Mouse (Mus musculus) ZHBTc4 (cell line): ENCODE measurements around the gene Slc26a8.
A peak's percentile ranks its signal among the peaks of the same experiment; 100 is the strongest.

Experiments used
- DNase-seq: peaks from one replicate; pipeline ENCODE4 v3.0.0-alpha.2; 2011; ENCODE audit warnings: low read depth, low spot score

Slc26a8 gene

DNA sequence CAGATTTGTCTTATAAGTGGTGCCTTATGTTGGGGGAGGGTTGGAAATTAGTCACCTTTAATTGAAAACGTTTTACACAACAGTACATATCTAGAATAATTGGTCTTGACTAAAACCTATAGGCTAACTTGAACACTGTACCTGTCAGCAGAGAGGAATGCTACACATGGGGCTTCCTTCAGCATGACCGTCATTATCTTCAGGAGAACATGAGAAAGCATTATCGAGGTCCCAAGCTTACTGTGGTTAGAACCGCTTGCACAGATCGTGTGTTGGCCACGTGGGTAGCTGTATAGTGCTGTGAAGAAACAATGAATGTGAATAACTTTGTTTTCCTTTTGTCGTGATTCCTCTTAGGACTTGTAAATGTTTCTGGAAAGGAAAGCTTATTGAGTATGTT is 9.8 kb upstream of the Slc26a8 start:
- DNase-seq = no peak

DNA sequence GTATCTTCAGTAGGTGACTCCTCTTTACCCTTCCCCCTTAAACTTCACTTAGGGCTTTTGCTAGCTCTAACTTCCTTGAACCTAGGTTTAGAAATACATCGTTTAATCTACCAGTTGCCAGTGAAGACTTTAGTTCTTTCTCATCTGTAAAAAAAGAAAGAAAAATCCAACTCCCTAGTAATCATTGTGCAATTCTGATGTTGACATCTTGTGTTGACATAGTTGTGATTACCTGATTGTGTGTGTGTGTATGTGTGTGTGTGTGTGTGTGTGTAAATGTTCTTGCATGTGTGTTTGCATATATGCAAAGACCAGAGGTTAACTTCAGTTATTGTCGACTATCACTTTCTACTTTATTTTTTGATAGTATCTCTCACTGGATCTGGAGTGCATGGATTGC is 8.6 kb upstream of the Slc26a8 start:
- no peak for DNase-seq

DNA sequence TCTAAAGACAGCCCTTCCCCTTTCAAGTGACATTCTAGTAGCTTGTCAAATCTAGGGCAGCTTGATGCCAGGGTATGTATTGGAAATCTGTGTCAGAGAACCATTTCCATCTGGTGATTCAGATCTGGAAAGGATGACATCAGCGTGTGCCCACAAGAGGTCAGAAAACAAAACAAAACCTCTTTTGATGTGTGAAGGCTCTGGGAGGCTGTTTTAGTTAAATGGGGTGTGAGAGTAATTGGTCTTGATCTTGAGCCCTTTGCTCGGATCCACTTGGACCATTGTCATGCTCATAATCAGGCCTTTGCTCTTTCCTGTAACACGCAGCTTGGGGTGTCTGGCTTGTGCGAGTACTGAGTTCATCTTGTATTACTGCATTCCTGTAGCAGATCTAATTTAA is 8.2 kb upstream of the Slc26a8 start:
- peak; percentile 36 for DNase-seq

DNA sequence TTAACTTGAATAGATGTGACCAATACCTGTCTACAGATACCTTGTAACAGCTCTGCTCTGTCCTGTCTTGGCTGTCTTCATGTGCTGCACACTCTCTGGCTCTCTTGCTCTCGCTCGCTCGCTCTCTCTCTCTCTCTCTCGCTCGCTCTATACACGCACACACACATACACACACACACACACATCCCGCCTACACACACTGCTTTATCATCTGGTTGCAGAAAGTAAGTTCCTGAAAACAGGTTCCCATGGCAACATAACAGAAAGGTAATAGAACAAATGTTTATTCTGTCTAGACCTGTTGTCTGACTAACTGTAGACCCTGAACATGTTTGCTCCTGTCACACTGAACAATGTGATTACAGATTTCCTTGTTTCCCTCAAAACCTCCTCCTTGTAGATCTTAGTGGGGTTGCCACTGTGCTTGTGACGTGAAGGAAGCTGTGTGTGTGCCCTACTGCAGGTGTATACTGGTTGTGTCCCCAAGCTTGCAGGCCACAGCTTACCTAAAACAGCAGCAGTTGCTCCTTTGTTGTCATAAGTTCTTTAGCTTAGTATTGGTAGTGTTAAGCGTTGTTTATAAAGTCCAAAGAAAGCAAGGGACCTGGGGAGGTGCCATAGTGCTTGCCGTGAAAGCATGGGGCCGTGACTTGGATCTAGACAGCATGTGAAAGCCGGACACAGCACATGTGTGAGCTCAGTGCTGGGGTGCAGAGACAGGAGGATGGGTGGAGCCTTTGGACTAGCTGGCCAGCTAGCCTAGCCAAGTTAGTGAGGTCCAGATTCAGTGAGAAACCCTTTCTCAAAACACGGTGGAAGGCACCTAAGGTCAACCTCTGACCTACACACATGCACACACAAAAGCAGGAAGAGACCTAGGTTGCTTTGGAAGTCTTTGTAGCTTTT is 7.5 kb upstream of the Slc26a8 start:
- no peak for DNase-seq

DNA sequence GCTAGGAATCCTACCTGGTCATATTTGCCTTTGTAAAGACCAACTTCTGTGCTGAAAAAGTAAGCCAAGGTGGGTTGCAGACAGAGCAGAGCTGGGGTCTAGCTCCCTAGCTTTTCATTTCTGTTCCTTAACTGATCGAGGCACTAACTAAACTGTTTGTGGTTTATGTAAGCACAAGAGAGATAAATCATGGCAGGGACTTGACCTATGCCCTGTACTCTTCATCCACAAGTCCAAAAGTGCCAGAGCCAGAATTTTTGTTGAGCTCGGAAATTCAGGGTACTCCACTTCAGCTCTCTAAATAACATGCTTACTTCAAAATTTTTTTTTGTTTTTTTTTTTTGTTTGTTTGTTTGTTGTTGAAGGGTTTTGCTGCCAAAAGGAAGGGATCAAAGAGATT is 6.6 kb upstream of the Slc26a8 start:
- no peak for DNase-seq

DNA sequence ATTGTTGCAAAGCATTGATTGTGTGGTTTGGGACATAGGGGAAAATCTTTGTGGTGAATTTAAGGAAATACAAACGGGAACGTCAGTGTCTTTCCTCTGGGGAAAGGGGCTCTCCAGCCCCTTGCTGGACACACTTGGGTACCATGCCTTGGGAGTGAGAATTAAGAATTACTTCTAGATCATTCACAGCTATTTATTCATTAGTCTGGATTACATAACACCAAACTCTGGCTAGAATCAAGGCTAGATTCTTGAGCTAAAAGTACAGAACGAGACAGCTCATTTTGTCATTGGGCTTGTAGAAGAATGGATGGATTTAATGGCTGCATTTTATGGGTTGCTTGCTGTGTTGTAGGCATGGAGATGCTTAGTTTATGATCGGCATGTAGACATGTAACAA is 4.8 kb upstream of the Slc26a8 start:
- no peak for DNase-seq

DNA sequence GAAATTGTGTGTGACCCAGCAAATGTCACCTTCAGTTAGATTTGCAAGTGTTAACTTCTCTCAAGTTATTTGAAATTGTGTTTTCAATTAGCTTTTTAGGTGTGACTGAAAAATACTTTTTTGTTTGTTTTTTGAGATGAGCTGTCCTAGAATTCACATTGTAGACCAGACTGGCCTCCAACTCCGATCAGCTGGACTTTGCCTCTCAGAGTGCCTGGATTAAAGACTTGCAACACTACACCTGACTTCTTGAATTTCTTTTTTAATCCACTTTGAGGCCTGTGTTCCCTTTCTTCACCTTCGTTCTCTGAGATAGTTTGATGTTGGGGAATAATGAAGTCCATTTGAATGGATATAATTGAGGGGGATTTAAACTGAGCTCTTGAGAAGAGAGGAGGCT is 4.0 kb upstream of the Slc26a8 start:
- DNase-seq = no peak

DNA sequence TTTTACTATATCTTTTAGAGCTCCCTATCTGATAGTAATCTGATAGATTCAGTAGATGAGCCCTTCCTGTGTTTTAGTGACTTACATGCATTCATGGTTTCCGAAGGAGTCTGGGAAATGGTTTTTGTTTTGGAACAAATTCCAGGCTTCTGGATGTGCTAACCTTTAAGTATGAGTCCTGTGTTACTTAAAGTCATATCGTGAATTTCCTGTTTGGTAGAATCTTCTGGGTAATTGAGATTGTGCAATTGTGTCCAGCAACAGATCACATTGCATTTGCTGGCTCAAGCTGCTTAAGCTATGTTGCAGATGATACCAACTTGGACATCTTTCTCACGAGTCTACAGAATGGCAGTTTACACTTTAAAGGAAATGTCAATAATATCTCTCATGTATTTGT is 3.1 kb upstream of the Slc26a8 start:
- DNase-seq = no peak

DNA sequence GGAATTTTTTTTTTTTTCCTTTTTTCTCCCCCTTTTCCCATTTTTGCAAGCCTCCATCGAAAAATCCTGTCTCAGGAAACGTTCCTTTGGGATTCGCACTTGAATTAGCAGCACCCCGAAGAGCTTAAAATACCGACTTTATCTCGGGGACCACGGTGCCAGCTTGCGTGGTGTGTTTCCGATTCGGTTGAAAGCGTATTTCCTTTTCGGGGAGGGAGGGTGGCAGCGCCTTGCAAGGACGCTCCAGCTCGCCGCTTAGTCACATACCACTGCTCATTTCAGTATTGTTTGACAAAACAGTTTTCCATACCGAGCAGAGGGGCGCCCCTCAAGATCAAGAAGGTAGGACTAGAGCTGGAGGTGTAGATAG is 2.3 kb upstream of the Slc26a8 start:
- peak; percentile 28 for DNase-seq

DNA sequence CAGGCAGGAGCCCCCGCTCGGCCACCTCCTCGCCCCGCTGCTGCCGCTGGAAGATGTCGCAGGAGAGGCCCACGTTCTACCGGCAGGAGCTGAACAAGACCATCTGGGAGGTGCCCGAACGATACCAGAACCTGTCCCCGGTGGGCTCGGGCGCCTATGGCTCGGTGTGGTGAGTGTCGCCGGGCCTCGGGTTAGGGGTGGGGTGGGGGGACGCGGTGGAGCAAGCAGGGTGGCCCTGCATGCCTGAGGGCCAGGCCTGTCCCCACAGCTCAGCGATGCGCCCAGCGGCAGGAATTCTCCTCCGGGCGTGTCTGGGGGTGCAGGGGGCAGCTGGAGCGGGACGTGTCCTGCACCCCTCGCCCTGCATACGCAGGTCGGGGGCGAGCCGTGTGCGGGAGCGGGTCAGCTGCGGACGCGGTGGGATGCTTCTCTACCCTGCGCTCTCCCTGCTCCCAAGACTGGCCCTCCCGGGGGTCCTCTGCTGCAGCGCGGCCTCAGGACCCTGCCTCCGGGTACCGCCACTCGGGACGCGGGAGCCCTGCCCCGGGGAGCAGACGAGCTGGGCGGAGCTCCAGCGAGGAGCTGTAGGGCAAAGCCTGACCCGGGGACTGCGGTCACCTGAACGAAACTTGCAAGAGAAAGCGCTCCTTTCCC is 1.8 kb upstream of the Slc26a8 start:
- DNase-seq = peak; percentile 54

DNA sequence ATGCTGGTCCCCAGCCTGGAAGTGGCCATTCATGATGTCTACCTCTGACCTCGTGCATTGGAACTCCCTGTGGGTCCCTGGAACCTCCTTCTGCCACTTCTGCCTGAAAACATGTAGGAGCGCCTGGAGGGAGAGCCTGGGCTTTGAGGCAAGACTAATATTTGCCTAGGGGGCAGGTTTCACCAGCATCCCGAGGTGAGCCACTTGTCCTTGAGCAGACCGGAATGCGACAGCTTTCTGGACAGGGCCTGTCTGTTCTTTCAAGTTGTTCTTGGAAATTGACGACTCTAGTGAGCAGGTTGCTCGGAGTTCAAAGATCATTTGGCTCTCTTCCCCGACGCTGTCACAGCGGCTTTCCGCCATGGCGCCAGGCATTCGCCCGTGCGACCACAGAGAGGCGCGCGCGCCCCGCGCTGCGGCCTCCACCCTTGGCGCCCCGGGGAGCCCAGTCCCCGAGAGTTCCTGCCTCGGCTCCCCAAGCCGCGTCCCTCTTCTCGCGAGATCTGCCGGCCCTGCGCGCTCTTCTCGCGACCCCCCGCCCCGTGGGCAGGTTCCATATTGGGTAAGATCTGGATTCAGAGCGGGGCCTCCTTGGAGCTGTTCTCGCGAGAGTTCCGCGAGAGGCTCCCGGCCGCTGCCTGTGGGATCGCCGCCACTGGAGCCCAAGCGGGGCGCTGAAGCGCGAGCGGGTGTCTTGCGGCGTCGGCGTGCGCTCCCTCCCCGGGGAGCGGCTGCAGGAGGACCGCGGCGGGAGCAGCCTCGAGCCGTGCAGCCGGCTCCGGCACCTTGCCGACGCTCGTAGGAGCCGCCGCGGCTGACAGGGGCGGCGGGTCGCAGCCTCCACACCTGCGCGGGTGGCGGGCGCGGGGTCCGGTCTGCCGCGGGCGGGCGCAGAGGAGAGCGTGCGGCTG is 998 bp upstream of the Slc26a8 start, which contains the start of gene Mapk14:
Gene Mapk14 (plus strand): TSS at position 554 of the 911 bp plus-strand sequence.
- peak; percentile 100 for DNase-seq

DNA sequence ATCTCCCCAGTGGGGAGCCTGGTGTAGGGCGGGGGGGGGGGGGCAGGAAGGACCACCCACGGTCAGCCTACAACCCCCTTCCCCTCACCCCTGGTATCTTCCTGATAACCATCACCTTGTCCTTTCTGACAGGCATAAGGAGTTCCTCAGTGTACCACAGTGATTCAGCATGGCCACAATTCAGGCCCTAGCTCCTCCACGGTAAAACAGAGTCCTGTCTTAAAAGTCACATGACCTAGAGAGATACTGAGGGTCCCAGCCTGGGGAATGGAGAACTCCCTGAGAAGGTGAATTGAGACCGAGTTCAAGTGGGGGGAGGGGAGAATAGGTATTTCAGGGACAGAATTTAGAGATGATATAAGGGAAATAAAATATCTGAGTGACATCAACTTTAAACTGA is 2.7 kb downstream of the Slc26a8 start:
- no peak for DNase-seq

DNA sequence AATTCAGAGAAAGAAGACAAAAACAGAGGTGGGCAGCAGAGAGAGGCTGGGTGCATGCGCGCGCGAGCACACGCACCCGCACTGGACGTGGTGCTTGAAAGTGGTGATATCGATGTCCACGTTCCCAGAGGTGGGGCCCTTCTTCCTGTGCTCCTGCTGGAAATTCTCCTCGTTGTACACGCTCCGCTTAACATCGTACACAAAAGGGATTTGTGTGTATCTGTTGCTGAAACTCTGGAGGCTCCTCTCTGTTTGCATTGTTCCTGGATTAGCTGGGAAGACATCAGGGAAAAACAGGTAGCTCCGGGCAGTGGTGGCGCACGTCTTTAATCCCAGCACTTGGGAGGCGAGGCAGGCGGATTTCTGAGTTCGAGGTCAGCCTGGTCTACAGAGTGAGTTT is 5.4 kb downstream of the Slc26a8 start:
- DNase-seq = peak; percentile 30

DNA sequence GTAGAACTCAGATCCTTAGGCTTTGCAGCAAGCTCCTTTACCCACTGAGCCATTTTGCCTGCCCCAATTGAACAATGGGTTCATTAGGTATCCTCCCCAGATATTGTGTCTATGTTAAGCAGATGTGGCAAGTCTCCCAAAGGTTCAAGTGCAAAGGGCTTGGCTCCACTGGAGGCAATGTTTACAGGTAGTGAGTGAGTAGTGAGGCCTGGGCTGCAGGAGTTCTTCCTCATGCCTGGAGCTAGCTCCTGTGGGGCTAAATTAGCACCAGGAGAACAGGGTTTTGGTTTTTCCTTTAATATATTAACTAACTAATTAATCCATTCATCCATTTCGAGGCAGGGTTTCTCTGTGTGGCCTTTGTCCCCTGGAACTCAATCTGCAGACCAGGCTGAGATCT is 6.4 kb downstream of the Slc26a8 start:
- DNase-seq = no peak

DNA sequence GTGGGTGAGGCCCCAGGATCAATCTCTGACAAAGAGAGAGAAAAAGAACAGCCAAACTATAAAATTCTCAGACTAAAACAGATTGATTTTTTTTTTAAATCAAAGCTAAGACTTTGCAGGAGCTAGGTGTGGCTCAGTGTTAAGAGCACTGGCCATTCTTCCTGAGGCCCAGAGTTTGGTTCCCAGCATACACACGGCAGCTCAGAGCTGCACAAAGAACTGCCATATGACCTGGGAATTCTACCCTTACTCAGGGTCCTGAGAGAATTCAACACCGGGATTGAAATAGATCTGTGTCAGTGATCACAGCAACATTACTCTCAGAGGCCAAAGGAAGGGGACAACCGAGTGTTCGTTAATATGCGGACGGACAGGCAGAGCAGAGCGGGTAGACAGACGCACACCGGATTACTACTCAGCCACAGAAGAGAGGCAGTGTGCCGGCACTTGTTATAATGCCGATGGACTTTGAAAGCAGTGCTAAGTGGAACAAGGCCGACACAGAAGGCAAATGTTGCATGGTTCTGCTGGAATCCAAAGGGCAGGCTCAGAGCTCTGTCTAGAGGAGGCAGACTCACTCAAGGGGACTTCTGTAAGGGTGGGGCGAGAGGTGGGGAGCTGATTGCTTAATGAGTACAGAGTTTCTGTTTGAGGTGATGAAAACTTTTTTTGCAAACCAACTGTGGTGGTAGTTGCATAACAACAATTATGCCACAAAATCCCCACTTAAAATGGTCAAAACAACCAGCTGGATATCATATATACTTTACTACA is 7.5 kb downstream of the Slc26a8 start:
- DNase-seq = no peak

DNA sequence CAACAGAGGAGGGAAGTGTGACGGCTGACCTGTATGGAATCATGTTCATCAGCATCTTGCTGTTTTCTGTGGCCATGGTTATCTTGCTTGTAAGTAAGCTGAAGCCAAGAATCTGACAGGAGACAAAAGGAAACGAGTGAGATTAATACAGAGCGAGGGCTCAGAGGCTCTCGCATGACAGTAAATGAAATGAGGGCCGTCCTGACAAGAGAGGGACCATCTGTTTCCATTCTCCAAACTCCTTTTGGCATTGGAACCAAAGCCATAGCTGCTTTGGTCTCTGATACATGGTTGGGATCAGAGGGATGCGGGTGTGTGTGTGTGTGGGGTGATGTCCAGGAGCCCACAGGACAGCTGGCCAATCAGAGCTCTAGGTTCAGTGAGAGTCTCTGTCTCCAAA is 30.5 kb downstream of the Slc26a8 start:
- no peak for DNase-seq

DNA sequence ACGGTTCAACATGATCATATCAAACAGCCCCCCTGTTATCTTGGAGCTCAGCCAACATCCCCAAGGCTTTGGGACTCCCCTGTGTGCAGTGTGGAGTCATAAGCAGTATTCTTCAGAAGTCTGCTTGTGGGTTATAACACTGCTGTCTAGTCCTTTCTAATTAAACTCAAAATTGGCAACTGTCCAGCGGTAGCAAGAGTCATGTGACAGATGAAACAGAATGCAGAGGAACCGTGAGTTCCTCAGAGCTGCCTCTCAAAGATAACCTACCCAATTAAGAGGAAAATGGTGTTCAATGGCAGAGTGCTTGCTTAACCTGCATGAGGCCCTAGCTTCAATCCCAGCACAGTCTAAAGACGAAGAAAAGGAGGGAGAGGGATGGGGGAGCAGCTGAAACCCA is 32.1 kb downstream of the Slc26a8 start:
- DNase-seq = no peak

DNA sequence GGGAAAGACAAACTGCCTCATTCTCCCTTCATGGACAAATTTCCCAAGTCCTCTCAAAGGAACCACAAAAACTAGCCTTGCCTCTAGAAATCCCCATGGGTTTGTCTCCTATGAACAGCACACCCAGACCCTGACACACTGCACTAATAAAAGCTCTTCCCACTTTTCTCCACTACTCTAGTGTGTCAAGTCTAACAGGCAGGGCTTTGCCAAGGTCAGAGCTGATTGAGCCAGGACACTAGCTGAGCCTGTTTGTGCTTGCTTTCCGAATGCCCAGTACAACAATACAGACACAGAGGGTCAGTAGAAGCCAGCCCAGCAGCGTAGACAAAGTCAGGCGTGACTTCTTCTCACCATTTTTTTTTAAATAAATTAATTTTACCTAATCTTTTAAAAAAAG is 39.8 kb downstream of the Slc26a8 start:
- no peak for DNase-seq

DNA sequence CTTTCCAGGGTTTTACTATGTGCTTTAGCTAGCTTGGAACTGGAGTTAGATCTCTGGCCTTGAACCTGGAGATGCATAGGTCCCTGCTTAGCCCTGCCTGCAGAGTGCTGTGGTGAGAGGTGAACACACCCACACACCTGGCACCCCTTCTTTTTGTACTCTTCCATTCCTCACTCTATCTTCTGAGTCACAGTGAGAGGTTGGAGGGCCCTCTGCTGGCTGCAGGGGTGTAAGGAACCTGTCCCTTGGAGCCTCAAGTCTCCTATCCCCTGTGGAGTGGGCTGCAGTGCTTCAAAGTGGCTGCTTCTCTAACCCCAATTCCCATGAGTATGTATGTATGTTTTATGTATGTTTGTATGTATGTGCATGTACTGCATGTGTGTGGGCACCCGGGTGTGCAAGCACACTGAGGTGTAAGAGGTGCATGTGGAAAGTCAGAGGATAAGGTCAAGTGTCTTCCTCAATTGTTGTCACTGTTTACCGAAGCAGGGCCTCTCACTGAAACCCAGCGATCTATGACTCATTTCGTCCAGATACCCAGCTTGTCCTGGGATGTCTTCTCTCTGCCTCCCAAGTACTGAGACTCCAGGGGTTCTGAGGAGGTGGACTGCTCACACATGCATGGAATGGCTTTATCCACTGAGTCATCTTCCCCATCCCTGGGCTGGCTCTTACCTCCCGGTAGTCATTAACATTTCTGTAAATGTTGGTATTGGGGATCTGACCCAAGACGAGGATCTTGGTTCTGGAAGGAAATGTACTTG is 41.2 kb downstream of the Slc26a8 start:
- peak; percentile 63 for DNase-seq

DNA sequence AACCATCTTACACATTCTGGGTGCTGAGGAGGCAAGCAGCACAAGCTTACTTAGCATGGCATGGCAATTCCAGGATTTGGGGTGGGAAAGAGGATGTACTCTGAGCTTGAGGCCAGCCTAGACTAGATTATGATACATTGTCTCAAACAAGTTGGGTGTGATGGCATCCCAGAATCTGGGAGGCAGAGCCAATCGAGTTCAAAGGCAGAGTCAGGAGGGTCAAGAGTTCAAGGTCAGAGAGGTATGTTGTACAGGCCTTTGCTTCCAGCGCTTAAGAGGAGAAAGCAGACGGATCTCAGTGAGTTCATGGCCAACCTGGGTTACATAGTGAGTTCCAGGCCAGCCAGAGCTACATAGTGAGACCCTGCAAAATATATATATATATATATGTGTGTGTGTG is 43.8 kb downstream of the Slc26a8 start:
- peak; percentile 91 for DNase-seq

DNA sequence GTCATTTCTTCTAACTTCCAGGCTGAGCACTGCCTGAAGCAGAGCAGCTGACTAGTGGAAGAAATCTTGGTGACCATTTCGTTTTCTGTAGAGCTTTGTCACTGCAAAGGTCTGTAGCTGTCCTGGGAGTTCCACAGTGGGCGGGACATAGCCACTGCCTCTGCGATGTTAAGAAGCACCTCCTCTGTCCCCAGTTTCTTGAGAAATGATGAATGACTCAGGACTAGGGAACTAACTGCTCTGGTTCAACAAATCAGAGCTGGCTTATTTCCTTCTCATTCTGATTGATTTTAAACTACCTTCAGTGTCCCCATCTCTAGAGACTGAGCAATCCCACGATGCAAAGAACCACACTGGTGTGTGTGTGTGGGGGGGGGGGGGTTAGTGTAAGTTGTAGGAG is 45.9 kb downstream of the Slc26a8 start:
- DNase-seq = no peak
